Mouse (Mus musculus): Measurements from ENCODE around the gene Unc79.

GRCm38 (mm10) chr12:103157129-103157910 lies 208.7 kb downstream of the Unc79 start:
- TF ChIP-seq CTCF (IDR thresholded peaks at IDR 0.05; ENCODE audit: low read depth) (no peak), EP300 (optimal IDR thresholded peaks at IDR 0.05) (no peak)
